Mouse (Mus musculus) heart, embryonic 14.5 days (tissue): Measurements from ENCODE around the gene Magi2. TPM values are rescaled to one million over a fixed set of nuclear protein-coding genes. Genes with fewer than 3 reads are reported as not detected.

Experiments used
- ATAC-seq: fragments of 200-750 bp; cut with Nextera tagmentation; 2 replicates; pipeline ENCODE4 v1.8.0; 2017; ENCODE audit warnings: low read depth, moderate TSS enrichment; ENCODE audit not compliant: insufficient number of reproducible peaks, insufficient read depth, low FRiP score
- H3K27ac ChIP-seq, 2 experiments: fragments of 200-500 bp in 1 of 2; fragments of 300-500 bp in 1 of 2; sonication (generic) in 1 of 2; replicated peaks in 1 of 2; 2 replicates each; pipeline ENCODE4 v1.5.1; 2012 to 2014; ENCODE audit warnings: low read depth in 2 of 2, low read length in 2 of 2, control low read depth in 1 of 2, mild to moderate bottlenecking in 1 of 2, mixed read lengths in 1 of 2; ENCODE audit not compliant: control insufficient read depth in 1 of 2, insufficient read depth in 1 of 2
- H3K27me3 ChIP-seq: fragments of 300-500 bp; sonication (generic); 2 replicates; pipeline ENCODE4 v1.6.1; 2014; ENCODE audit warnings: mild to moderate bottlenecking, low read length, control low read depth; ENCODE audit not compliant: control insufficient read depth, insufficient read depth
- H3K36me3 ChIP-seq: fragments of 300-500 bp; sonication (generic); 2 replicates; pipeline ENCODE4 v1.6.1; 2014; ENCODE audit warnings: mild to moderate bottlenecking, control low read depth, low read length, mixed read lengths; ENCODE audit not compliant: control insufficient read depth, insufficient read depth
- H3K4me1 ChIP-seq, 2 experiments: fragments of 200-500 bp in 1 of 2; fragments of 300-500 bp in 1 of 2; sonication (generic) in 1 of 2; 2 replicates each; pipeline ENCODE4 v1.6.1; 2012 to 2014; ENCODE audit warnings: low read length in 2 of 2, control low read depth in 1 of 2, mixed read lengths in 1 of 2; ENCODE audit not compliant: control insufficient read depth in 2 of 2, insufficient read depth in 2 of 2
- H3K4me2 ChIP-seq: fragments of 300-500 bp; sonication (generic); 2 replicates; pipeline ENCODE4 v1.6.1; 2014; ENCODE audit warnings: mild to moderate bottlenecking, low read length
- H3K4me3 ChIP-seq, 2 experiments: fragments of 200-500 bp in 1 of 2; fragments of 300-500 bp in 1 of 2; sonication (generic) in 1 of 2; 2 replicates each; pipeline ENCODE4 v1.5.1; 2012 to 2014; ENCODE audit warnings: low read length in 2 of 2, mild to moderate bottlenecking in 2 of 2, control low read depth in 1 of 2, low read depth in 1 of 2, moderate library complexity in 1 of 2; ENCODE audit not compliant: control insufficient read depth in 1 of 2, insufficient read depth in 1 of 2
- H3K9ac ChIP-seq: fragments of 300-500 bp; sonication (generic); 2 replicates; pipeline ENCODE4 v1.6.1; 2014; ENCODE audit warnings: mild to moderate bottlenecking, low read length
- H3K9me3 ChIP-seq: fragments of 300-500 bp; sonication (generic); 2 replicates; pipeline ENCODE4 v1.6.1; 2016; ENCODE audit warnings: low read length, control low read depth; ENCODE audit not compliant: control insufficient read depth
- WGBS: fragments of 180-500 bp; shearing (Covaris S2); extraction: QIAGEN DNeasy Blood & Tissue Kit; methylation state at CpG from one replicate; pipeline ENCODE4 v1.1.7; 2014; 5-methylcytosine and 5-hydroxymethylcytosine counted together
- polyA plus RNA-seq: library from polyadenylated mRNA; unstranded; fragments of >200 nt; fragmentation: Nextera tagmentation; extraction: Ambion mirVana; gene quantifications from 2 replicates; pipeline ENCODE4 v1.2.1, GENCODE M21; 2014

Magi2 gene
- polyA plus RNA-seq, 1 experiment from 2014 or later: 3.4 TPM

- no peaks in the 10 kb centered on the region for H3K9me3 ChIP-seq
- H3K4me3 ChIP-seq: no peak overlapping the region
- H3K4me2 ChIP-seq: no peak overlapping the region
- no peak overlapping the region for H3K27ac ChIP-seq
- H3K4me1 ChIP-seq: no peaks in the 10 kb centered on the region
- WGBS: 85% methylated on average over 3 of the region's 3 CpGs
- no peaks in the 10 kb centered on the region for H3K27me3 ChIP-seq
- ATAC-seq: no peak
- no peak overlapping the region for H3K9ac ChIP-seq
- H3K36me3 ChIP-seq: no peaks in the 10 kb centered on the region
Observed at GRCm38 (mm10) chr5:20362154-20362553, 1135.3 kb downstream of the Magi2 start.

GRCm38 (mm10) chr5:20363216-20363615 is 1136.4 kb downstream of the Magi2 start:
- Histone ChIP-seq H3K4me1 (no peaks in the 10 kb centered on the region), H3K4me2 (no peak overlapping the region), H3K27ac (no peak overlapping the region), H3K9ac (no peak overlapping the region), H3K9me3 (no peaks in the 10 kb centered on the region), H3K4me3 (no peak overlapping the region), H3K27me3 (no peaks in the 10 kb centered on the region), H3K36me3 (no peaks in the 10 kb centered on the region)
- WGBS: 61% methylated on average over 5 of the region's 5 CpGs
- no peak for ATAC-seq

- Histone ChIP-seq H3K4me1 (no peaks in the 10 kb centered on the region), H3K27ac (no peak overlapping the region), H3K9me3 (no peaks in the 10 kb centered on the region), H3K9ac (no peak overlapping the region), H3K36me3 (no peaks in the 10 kb centered on the region), H3K4me3 (no peak overlapping the region), H3K27me3 (no peaks in the 10 kb centered on the region), H3K4me2 (no peak overlapping the region)
- no peak for ATAC-seq
- WGBS: 47% methylated on average over 1 of the region's 1 CpGs
Observed at GRCm38 (mm10) chr5:20373586-20373985, 1146.8 kb downstream of the Magi2 start.

- H3K4me2 ChIP-seq: no peak overlapping the region
- H3K4me1 ChIP-seq: no peaks in the 10 kb centered on the region
- H3K9me3 ChIP-seq: no peaks in the 10 kb centered on the region
- no peak overlapping the region for H3K27ac ChIP-seq
- no peaks in the 10 kb centered on the region for H3K27me3 ChIP-seq
- H3K36me3 ChIP-seq: no peaks in the 10 kb centered on the region
- no peak overlapping the region for H3K9ac ChIP-seq
- no peak overlapping the region for H3K4me3 ChIP-seq
- no peak for ATAC-seq
- 79% methylated on average over 11 of the region's 11 CpGs for WGBS
Observed at GRCm38 (mm10) chr5:20378071-20378800, 1151.4 kb downstream of the Magi2 start.

GRCm38 (mm10) chr5:20404533-20404932 is 1177.7 kb downstream of the Magi2 start:
- no peak for ATAC-seq
- Histone ChIP-seq H3K9ac (no peak overlapping the region), H3K4me3 (no peak overlapping the region), H3K4me1 (no peaks in the 10 kb centered on the region), H3K4me2 (no peak overlapping the region), H3K36me3 (no peaks in the 10 kb centered on the region), H3K9me3 (no peaks in the 10 kb centered on the region), H3K27ac (no peak overlapping the region), H3K27me3 (no peaks in the 10 kb centered on the region)
- 74% methylated on average over 5 of the region's 5 CpGs for WGBS

GRCm38 (mm10) chr5:20406626-20407025 is 1179.8 kb downstream of the Magi2 start:
- Histone ChIP-seq H3K36me3 (no peaks in the 10 kb centered on the region), H3K4me3 (no peak overlapping the region), H3K9ac (no peak overlapping the region), H3K27me3 (no peaks in the 10 kb centered on the region), H3K4me2 (no peak overlapping the region), H3K9me3 (no peaks in the 10 kb centered on the region), H3K27ac (no peak overlapping the region), H3K4me1 (no peaks in the 10 kb centered on the region)
- no peak for ATAC-seq
- 88% methylated on average over 4 of the region's 4 CpGs for WGBS

- Histone ChIP-seq H3K27me3 (no peaks in the 10 kb centered on the region), H3K27ac (no peak overlapping the region), H3K4me1 (no peaks in the 10 kb centered on the region), H3K4me2 (no peak overlapping the region), H3K9ac (no peak overlapping the region), H3K36me3 (no peaks in the 10 kb centered on the region), H3K4me3 (no peak overlapping the region), H3K9me3 (no peaks in the 10 kb centered on the region)
- no peak for ATAC-seq
Observed at GRCm38 (mm10) chr5:20415320-20415719, 1188.5 kb downstream of the Magi2 start.

GRCm38 (mm10) chr5:20417348-20417747 is 1190.5 kb downstream of the Magi2 start:
- no peak overlapping the region for H3K4me2 ChIP-seq
- no peaks in the 10 kb centered on the region for H3K36me3 ChIP-seq
- no peaks in the 10 kb centered on the region for H3K4me1 ChIP-seq
- no peak overlapping the region for H3K27ac ChIP-seq
- H3K9ac ChIP-seq: no peak overlapping the region
- no peak overlapping the region for H3K4me3 ChIP-seq
- H3K27me3 ChIP-seq: no peaks in the 10 kb centered on the region
- ATAC-seq: no peak
- H3K9me3 ChIP-seq: no peaks in the 10 kb centered on the region
